Mouse (Mus musculus) ES-E14 (cell line): ENCODE measurements around the gene Gm11627.

Experiments used
- HCFC1 ChIP-seq: IDR thresholded peaks from 2 replicates; pipeline ENCODE4 v1.6.1; 2012; ENCODE audit warnings: low read length, inconsistent platforms, borderline replicate concordance; ENCODE audit not compliant: insufficient read depth
- ZC3H11A ChIP-seq: IDR thresholded peaks from 2 replicates; pipeline ENCODE4 v1.6.1; 2012; ENCODE audit warnings: low read depth, mild to moderate bottlenecking, inconsistent platforms, low read length, borderline replicate concordance

DNA sequence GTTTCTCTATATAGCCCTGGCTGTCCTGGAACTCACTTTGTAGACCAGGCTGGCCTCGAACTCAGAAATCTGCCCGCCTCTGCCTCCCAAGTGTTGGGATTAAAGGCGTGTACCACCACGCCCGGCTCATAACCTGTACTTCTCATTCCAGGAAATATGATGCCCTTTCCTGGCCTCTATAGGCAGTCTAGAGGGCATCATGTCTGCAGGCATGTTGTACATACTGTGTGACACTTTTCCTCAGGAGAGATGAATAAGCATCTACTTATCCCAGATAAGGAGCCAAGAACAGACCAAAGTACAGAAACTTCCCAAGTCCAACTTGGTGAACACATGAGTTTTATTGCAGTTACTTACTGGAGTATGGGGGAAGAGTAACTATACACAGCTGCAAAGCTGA, 20.6 kb downstream of the Gm11627 start:
- TF ChIP-seq HCFC1: no peak
- TF ChIP-seq ZC3H11A: no peak
